Mouse (Mus musculus): Measurements from ENCODE around the gene Prkd2.

GRCm38 (mm10) chr7:16848579-16848978 lies 5.9 kb downstream of the Prkd2 start:
- TF ChIP-seq CTCF (IDR thresholded peaks at IDR 0.05; ENCODE audit: low read depth), result peak; percentile 83
- TF ChIP-seq EP300 (IDR thresholded peaks at IDR 0.05; ENCODE audit: low read depth), result no peak
